ENCODE assay signal across 8 mouse cellular contexts in genomic region chr9:75558812-75559511, GRCm38 (mm10). TPM values are rescaled to one million over a fixed set of nuclear protein-coding genes. Genes with fewer than 3 reads are reported as not detected.
DNase-seq lines count a peak whose midpoint lies in the region; ATAC-seq and TF ChIP-seq lines count a peak whose summit lies in the region.

No protein-coding gene starts in this region.

- peaks cover 4% of the 10 kb centered on the region; the same call in 1 of the 2 replicates for H3K4me1 ChIP-seq in cortical plate, adult 2 months (ENCODE audit: control insufficient read depth, insufficient read depth, low read length)
- H3K4me1 ChIP-seq in heart, embryonic 12.5 days (replicated peaks), result peaks cover 13% of the 10 kb centered on the region
- H3K4me1 ChIP-seq in kidney, embryonic 16.5 days (ENCODE audit: insufficient read depth, low read length), result peaks cover 21% of the 10 kb centered on the region
- H3K4me1 ChIP-seq in small intestine, adult 2 months (ENCODE audit: control insufficient read depth, insufficient read depth, insufficient read length, low read length), result peaks cover 18% of the 10 kb centered on the region

- DNase-seq in left cerebral cortex, postnatal 25 days (ENCODE audit: low spot score in 2 of 2), result peak; percentile 11 to 24
- DNase-seq in left cerebral cortex, adult 18-20 months (ENCODE audit: low spot score in 2 of 2), result no peak
- DNase-seq in lung, postnatal 25 days (ENCODE audit: low spot score), result peak; percentile 56
- no peak for DNase-seq in right cerebral cortex, postnatal 10 days (ENCODE audit: low spot score in 2 of 2)

- intact Hi-C loops in left cerebral cortex, postnatal 25 days (cut with DNase I), result no loop called here

- H3K36me3 ChIP-seq in heart, embryonic 12.5 days, result no peaks in the 10 kb centered on the region
- H3K36me3 ChIP-seq in kidney, embryonic 16.5 days (ENCODE audit: insufficient read depth, low read length), result no peaks in the 10 kb centered on the region
- H3K36me3 ChIP-seq in small intestine, adult 2 months (ENCODE audit: control insufficient read depth, insufficient read depth, low read length), result no peaks in the 10 kb centered on the region

- peak; percentile 88 for ATAC-seq in heart, embryonic 12.5 days (ENCODE audit: insufficient number of reproducible peaks, low FRiP score)
- ATAC-seq in kidney, embryonic 16.5 days (ENCODE audit: low FRiP score, low TSS enrichment), result peak; percentile 91

- peak overlapping the region; percentile 56 for H3K4me3 ChIP-seq in cortical plate, adult 2 months (ENCODE audit: insufficient read depth, low read length)
- H3K4me3 ChIP-seq in heart, embryonic 12.5 days, result peak overlapping the region; percentile 88
- H3K4me3 ChIP-seq in kidney, embryonic 16.5 days (ENCODE audit: low read length), result peak overlapping the region; percentile 69
- H3K4me3 ChIP-seq in small intestine, adult 2 months (ENCODE audit: low read depth, low read length), result peak overlapping the region; percentile 97

- no peaks in the 10 kb centered on the region for H3K27me3 ChIP-seq in heart, embryonic 12.5 days (replicated peaks)
- H3K27me3 ChIP-seq in kidney, embryonic 16.5 days (ENCODE audit: insufficient read depth, low read length), result no peaks in the 10 kb centered on the region
- no peaks in the 10 kb centered on the region for H3K27me3 ChIP-seq in small intestine, adult 2 months (ENCODE audit: control insufficient read depth, insufficient read depth, low read length)

- H3K9me3 ChIP-seq in heart, embryonic 12.5 days (replicated peaks), result no peaks in the 10 kb centered on the region
- no peaks in the 10 kb centered on the region for H3K9me3 ChIP-seq in kidney, embryonic 16.5 days (ENCODE audit: low read length)

- WGBS in heart, embryonic 12.5 days, result under 1% methylated on average over 46 of the region's 47 CpGs
- WGBS in kidney, embryonic 16.5 days, result under 1% methylated on average over 47 of the region's 47 CpGs
- under 1% methylated on average over 46 of the region's 47 CpGs for WGBS in small intestine, adult 2 months

- H3K9ac ChIP-seq in heart, embryonic 12.5 days, result peak overlapping the region; percentile 91
- peak overlapping the region; percentile 77 for H3K9ac ChIP-seq in kidney, embryonic 16.5 days (replicated peaks; ENCODE audit: low read length)

- H3K4me2 ChIP-seq in heart, embryonic 12.5 days, result peak overlapping the region; percentile 90
- peak overlapping the region; percentile 79 for H3K4me2 ChIP-seq in kidney, embryonic 16.5 days (replicated peaks; ENCODE audit: low read depth, low read length)

- TF ChIP-seq POLR2A in cortical plate, adult 2 months (IDR thresholded peaks at IDR 0.05; ENCODE audit: extremely low read depth, insufficient read depth, low read length), result no peak
- no peak for TF ChIP-seq POLR2A in small intestine, adult 2 months (IDR thresholded peaks at IDR 0.05; ENCODE audit: low read depth, low read length)

- H3K27ac ChIP-seq in cortical plate, adult 2 months (ENCODE audit: insufficient read depth, low read length), result no peak overlapping the region; the same call in 1 of the 2 replicates
- peak overlapping the region; percentile 90 for H3K27ac ChIP-seq in heart, embryonic 12.5 days (ENCODE audit: poor library complexity, severe bottlenecking)
- peak overlapping the region; percentile 94 for H3K27ac ChIP-seq in kidney, embryonic 16.5 days (ENCODE audit: low read length)
- peak overlapping the region; percentile 96 for H3K27ac ChIP-seq in small intestine, adult 2 months (ENCODE audit: insufficient read depth, low read depth, low read length)

- TF ChIP-seq CTCF in cortical plate, adult 2 months (IDR thresholded peaks at IDR 0.05; ENCODE audit: extremely low read depth, insufficient read depth, low read length), result no peak
- no peak for TF ChIP-seq CTCF in small intestine, adult 2 months (IDR thresholded peaks at IDR 0.05; ENCODE audit: extremely low read depth, insufficient read length, insufficient replicate concordance, low read depth, low read length)

RNA-seq across cellular contexts. Expression of gene Tmod3, which starts 0.5 kb away (rescaled TPM):
- total RNA-seq in left cerebral cortex, postnatal 25 days (2021), result 10 to 100 TPM; 47.2 to 53.0 TPM
- total RNA-seq in left cerebral cortex, adult 18-20 months (2021), result 10 to 100 TPM; 43.1 to 54.8 TPM
- polyA plus RNA-seq in cortical plate, adult 2 months (2012; rRNA removed), result 53.3 and 59.0 TPM in 2 replicates
- 74.6 and 81.0 TPM in 2 replicates for polyA plus RNA-seq in heart, embryonic 12.5 days (2016; fragmentation: Nextera tagmentation; extraction: Ambion mirVana)
- polyA plus RNA-seq in kidney, embryonic 16.5 days (2015; fragmentation: Nextera tagmentation; extraction: Ambion mirVana), result 157 and 167 TPM in 2 replicates
- polyA plus RNA-seq in small intestine, adult 2 months (2012; rRNA removed), result 6.0 and 13.4 TPM in 2 replicates

RNA-seq across cellular contexts. Expression of gene Tmod2, which starts 52.2 kb away (rescaled TPM):
- total RNA-seq in left cerebral cortex, postnatal 25 days (2021), result 100 to 1,000 TPM; 376 to 383 TPM
- total RNA-seq in left cerebral cortex, adult 18-20 months (2021), result 100 to 1,000 TPM; 333 to 352 TPM
- 108 and 112 TPM in 2 replicates for polyA plus RNA-seq in cortical plate, adult 2 months (2012; rRNA removed)
- 4.9 and 5.0 TPM in 2 replicates for polyA plus RNA-seq in heart, embryonic 12.5 days (2016; fragmentation: Nextera tagmentation; extraction: Ambion mirVana)
- polyA plus RNA-seq in kidney, embryonic 16.5 days (2015; fragmentation: Nextera tagmentation; extraction: Ambion mirVana), result 19.7 and 20.8 TPM in 2 replicates
- polyA plus RNA-seq in small intestine, adult 2 months (2012; rRNA removed), result 0.15 and 0.42 TPM in 2 replicates

Comparison
In these comparisons a context has a peak if more than half of its experiments do, and no peak if none do; other contexts are left out.
1. DNase-seq: peak in left cerebral cortex, postnatal 25 days (2 of 2) and lung, postnatal 25 days (single experiment); none in left cerebral cortex, adult 18-20 months (0 of 2) and right cerebral cortex, postnatal 10 days (0 of 2).
2. Peak in every context shown above with its lines, with median percentiles within 50 percentile points of each other: H3K4me3 ChIP-seq.